Mouse (Mus musculus) myocyte (in vitro differentiated cells): ENCODE data around the gene Gpr34.

ENCODE experiments used
- CEBPB ChIP-seq: IDR thresholded peaks from 2 replicates; pipeline ENCODE4 v1.6.1; 2011; ENCODE audit warnings: mild to moderate bottlenecking, moderate library complexity; ENCODE audit not compliant: poor library complexity, insufficient read depth, severe bottlenecking
- E2F4 ChIP-seq: IDR thresholded peaks from one replicate; pipeline ENCODE4 v1.6.1; 2011; ENCODE audit warnings: mild to moderate bottlenecking, control low read depth, moderate library complexity; ENCODE audit not compliant: insufficient read depth
- MAX ChIP-seq: IDR thresholded peaks from one replicate; pipeline ENCODE4 v1.6.1; 2011; ENCODE audit warnings: low read depth, mild to moderate bottlenecking, control low read depth
- MYOD1 ChIP-seq, 3 experiments: IDR thresholded peaks; one replicate each; pipeline ENCODE4 v1.6.1; 2011; ENCODE audit warnings: control low read depth in 2 of 3, low read depth in 2 of 3, mild to moderate bottlenecking in 2 of 3, moderate library complexity in 1 of 3; ENCODE audit not compliant: insufficient read length in 2 of 3, control insufficient read depth in 1 of 3
- MYOG ChIP-seq, 3 experiments: IDR thresholded peaks; one replicate each; pipeline ENCODE4 v1.6.1; 2011; ENCODE audit warnings: control low read depth in 2 of 3, low read depth in 2 of 3, mild to moderate bottlenecking in 2 of 3; ENCODE audit not compliant: insufficient read length in 2 of 3, control insufficient read depth in 1 of 3, insufficient read depth in 1 of 3
- POLR2A ChIP-seq: IDR thresholded peaks from one replicate; pipeline ENCODE4 v1.6.1; 2011; ENCODE audit warnings: low read depth, mild to moderate bottlenecking, control low read depth, moderate library complexity; ENCODE audit not compliant: insufficient read length
- POLR2AphosphoS2 ChIP-seq: IDR thresholded peaks from one replicate; pipeline ENCODE4 v1.6.1; 2011; ENCODE audit warnings: low read depth, control low read depth; ENCODE audit not compliant: insufficient read length
- REST ChIP-seq: IDR thresholded peaks from one replicate; pipeline ENCODE4 v1.6.1; 2011; ENCODE audit warnings: mild to moderate bottlenecking, control low read depth, moderate library complexity; ENCODE audit not compliant: insufficient read depth, insufficient read length
- TCF12 ChIP-seq: IDR thresholded peaks from one replicate; pipeline ENCODE4 v1.6.1; 2011; ENCODE audit warnings: mild to moderate bottlenecking, control low read depth; ENCODE audit not compliant: poor library complexity, insufficient read depth, severe bottlenecking
- TCF3 ChIP-seq: IDR thresholded peaks from one replicate; pipeline ENCODE4 v1.6.1; 2011; ENCODE audit warnings: low read depth, control low read depth; ENCODE audit not compliant: insufficient read length
- USF1 ChIP-seq: IDR thresholded peaks from one replicate; pipeline ENCODE4 v1.6.1; 2011; ENCODE audit warnings: low read depth, mild to moderate bottlenecking, control low read depth, moderate library complexity

GRCm38 (mm10) chrX:13686589-13686988, 54.7 kb downstream of the Gpr34 start:
- TF ChIP-seq POLR2A (no peak), TCF12 (no peak), MYOD1 (IDR thresholded peaks at IDR 0.05; ENCODE audit: control insufficient read depth in 1 of 3, insufficient read length in 2 of 3, low read depth in 2 of 3) (no peak), POLR2AphosphoS2 (no peak), MYOG (IDR thresholded peaks at IDR 0.05; ENCODE audit: control insufficient read depth in 1 of 3, insufficient read depth in 1 of 3, insufficient read length in 2 of 3, low read depth in 2 of 3) (no peak), E2F4 (no peak), MAX (no peak), USF1 (no peak), CEBPB (no peak), REST (no peak), TCF3 (no peak)
